Mouse (Mus musculus) thymus, adult 2 months (tissue): ENCODE data around the gene Lrp11. TPM values are rescaled to one million over a fixed set of nuclear protein-coding genes. Genes with fewer than 3 reads are reported as not detected.

Source experiments
- DNase-seq: peaks from one replicate; pipeline ENCODE4 v3.0.0; 2021
- H3K27ac ChIP-seq: fragments of 200-500 bp; 2 replicates; pipeline ENCODE4 v1.5.1; 2012; ENCODE audit warnings: low read length, control low read depth; ENCODE audit not compliant: control insufficient read depth, insufficient read depth
- H3K27me3 ChIP-seq: fragments of 200-500 bp; 2 replicates; pipeline ENCODE4 v1.6.1; 2012; ENCODE audit warnings: mild to moderate bottlenecking, low read length, moderate library complexity, mixed read lengths; ENCODE audit not compliant: control insufficient read depth, insufficient read depth
- H3K36me3 ChIP-seq: fragments of 200-500 bp; 2 replicates; pipeline ENCODE4 v1.6.1; 2012; ENCODE audit warnings: mild to moderate bottlenecking, low read length, moderate library complexity; ENCODE audit not compliant: control insufficient read depth, insufficient read depth
- H3K4me1 ChIP-seq: fragments of 200-500 bp; replicated peaks from 2 replicates; pipeline ENCODE4 v1.6.1; 2012; ENCODE audit warnings: low read length; ENCODE audit not compliant: control insufficient read depth, insufficient read depth
- H3K4me3 ChIP-seq: fragments of 200-500 bp; 2 replicates; pipeline ENCODE4 v1.5.1; 2012; ENCODE audit warnings: mild to moderate bottlenecking, low read length, control low read depth, moderate library complexity; ENCODE audit not compliant: control insufficient read depth, insufficient read depth
- CTCF ChIP-seq: fragments of 200-500 bp; IDR thresholded peaks from 2 replicates; pipeline ENCODE4 v1.5.1; 2012; ENCODE audit warnings: mild to moderate bottlenecking, control low read depth, low read length, moderate library complexity, borderline replicate concordance; ENCODE audit not compliant: control insufficient read depth, poor library complexity, insufficient read depth; ENCODE audit errors: extremely low read depth
- POLR2A ChIP-seq: fragments of 200-500 bp; IDR thresholded peaks from 2 replicates; pipeline ENCODE4 v1.6.1; 2012; ENCODE audit warnings: mild to moderate bottlenecking, low read length, control low read depth, moderate library complexity; ENCODE audit not compliant: control insufficient read depth, poor library complexity, insufficient read depth; ENCODE audit errors: extremely low read depth
- WGBS: fragments of 180-500 bp; shearing (Covaris S2); methylation state at CpG from one replicate; pipeline ENCODE4 v1.1.7; 2018; 5-methylcytosine and 5-hydroxymethylcytosine counted together
- polyA plus RNA-seq: library from polyadenylated mRNA; depleted of rRNA; stranded (reverse); fragments of >200 nt; gene quantifications from 2 replicates; pipeline ENCODE4 v1.2.3, GENCODE M21; 2012

Lrp11 gene
- polyA plus RNA-seq, 1 experiment, result 5.0 TPM

- Histone ChIP-seq H3K4me1 (no peaks in the 10 kb centered on the region), H3K27me3 (no peaks in the 10 kb centered on the region), H3K27ac (no peak overlapping the region), H3K4me3 (no peak overlapping the region), H3K36me3 (no peaks in the 10 kb centered on the region)
- 97% methylated on average over 5 of the region's 5 CpGs for WGBS
- TF ChIP-seq CTCF (no peak), POLR2A (no peak)
- DNase-seq, result no peak
These were observed 31.1 kb downstream of the Lrp11 start for GRCm38 (mm10) chr10:7620723-7621122.

GRCm38 (mm10) chr10:7622378-7622777 lies 32.8 kb downstream of the Lrp11 start:
- H3K27me3 ChIP-seq, result no peaks in the 10 kb centered on the region
- H3K4me1 ChIP-seq, result no peaks in the 10 kb centered on the region
- H3K27ac ChIP-seq, result no peak overlapping the region
- no peak overlapping the region for H3K4me3 ChIP-seq
- TF ChIP-seq POLR2A, result no peak
- no peak for TF ChIP-seq CTCF
- 91% methylated on average over 3 of the region's 3 CpGs for WGBS
- no peaks in the 10 kb centered on the region for H3K36me3 ChIP-seq
- no peak for DNase-seq

- 96% methylated on average over 3 of the region's 3 CpGs for WGBS
- H3K4me3 ChIP-seq, result no peak overlapping the region
- TF ChIP-seq CTCF (no peak), POLR2A (no peak)
- no peaks in the 10 kb centered on the region for H3K27me3 ChIP-seq
- 0 out of 2 replicates have a peak, but pooled peaks cover 3% of the 10 kb centered on the region for H3K36me3 ChIP-seq
- no peak for DNase-seq
- no peaks in the 10 kb centered on the region for H3K4me1 ChIP-seq
- H3K27ac ChIP-seq, result no peak overlapping the region
These were observed 34.4 kb downstream of the Lrp11 start for GRCm38 (mm10) chr10:7623861-7624518.

- no peak for DNase-seq
- Histone ChIP-seq H3K4me3 (no peak overlapping the region), H3K27ac (no peak overlapping the region), H3K36me3 (0 out of 2 replicates have a peak, but pooled peaks cover 3% of the 10 kb centered on the region), H3K4me1 (peaks cover 13% of the 10 kb centered on the region), H3K27me3 (no peaks in the 10 kb centered on the region)
- 96% methylated on average over 4 of the region's 4 CpGs for WGBS
- TF ChIP-seq POLR2A (no peak), CTCF (no peak)
These were observed 39.5 kb downstream of the Lrp11 start for GRCm38 (mm10) chr10:7629092-7629491.

- DNase-seq, result no peak
- TF ChIP-seq POLR2A (no peak), CTCF (no peak)
- H3K27ac ChIP-seq, result no peak overlapping the region
- H3K4me3 ChIP-seq, result no peak overlapping the region
- WGBS, result 12% methylated on average over 5 of the region's 5 CpGs
- no peaks in the 10 kb centered on the region for H3K27me3 ChIP-seq
- peaks cover 13% of the 10 kb centered on the region for H3K4me1 ChIP-seq
- 0 out of 2 replicates have a peak, but pooled peaks cover 3% of the 10 kb centered on the region for H3K36me3 ChIP-seq
These were observed 40.7 kb downstream of the Lrp11 start for GRCm38 (mm10) chr10:7630286-7630685.

GRCm38 (mm10) chr10:7630951-7631720 lies 41.5 kb downstream of the Lrp11 start:
- no peaks in the 10 kb centered on the region for H3K27me3 ChIP-seq
- H3K27ac ChIP-seq, result no peak overlapping the region; the same call in 1 of the 2 replicates
- TF ChIP-seq POLR2A (no peak), CTCF (no peak)
- H3K36me3 ChIP-seq, result 0 out of 2 replicates have a peak, but pooled peaks cover 3% of the 10 kb centered on the region
- peaks cover 13% of the 10 kb centered on the region for H3K4me1 ChIP-seq
- 29% methylated on average over 16 of the region's 16 CpGs for WGBS
- H3K4me3 ChIP-seq, result no peak overlapping the region
- DNase-seq, result peak; percentile 15
